Mouse (Mus musculus) cerebellum, postnatal 14 days (tissue): Measurements from ENCODE around the gene Plce1.
"Not testable (repeated sequence)": the region's sequence is repeated elsewhere in the genome, so short reads cannot be mapped to it uniquely, and the experiment has no call there.

ENCODE experiments used
- DNase-seq, 2 experiments: peaks; one replicate each; pipeline ENCODE4 v3.0.0; 2021; ENCODE audit warnings: mixed read lengths in 2 of 2

Plce1 gene

GRCm38 (mm10) chr19:38498233-38498632 lies 17.3 kb downstream of the Plce1 start:
- no peak for DNase-seq

- no peak for DNase-seq
These were observed 23.7 kb downstream of the Plce1 start for GRCm38 (mm10) chr19:38504597-38504996.

- no peak for DNase-seq
These were observed 25.2 kb downstream of the Plce1 start for GRCm38 (mm10) chr19:38506131-38506530.

DNA sequence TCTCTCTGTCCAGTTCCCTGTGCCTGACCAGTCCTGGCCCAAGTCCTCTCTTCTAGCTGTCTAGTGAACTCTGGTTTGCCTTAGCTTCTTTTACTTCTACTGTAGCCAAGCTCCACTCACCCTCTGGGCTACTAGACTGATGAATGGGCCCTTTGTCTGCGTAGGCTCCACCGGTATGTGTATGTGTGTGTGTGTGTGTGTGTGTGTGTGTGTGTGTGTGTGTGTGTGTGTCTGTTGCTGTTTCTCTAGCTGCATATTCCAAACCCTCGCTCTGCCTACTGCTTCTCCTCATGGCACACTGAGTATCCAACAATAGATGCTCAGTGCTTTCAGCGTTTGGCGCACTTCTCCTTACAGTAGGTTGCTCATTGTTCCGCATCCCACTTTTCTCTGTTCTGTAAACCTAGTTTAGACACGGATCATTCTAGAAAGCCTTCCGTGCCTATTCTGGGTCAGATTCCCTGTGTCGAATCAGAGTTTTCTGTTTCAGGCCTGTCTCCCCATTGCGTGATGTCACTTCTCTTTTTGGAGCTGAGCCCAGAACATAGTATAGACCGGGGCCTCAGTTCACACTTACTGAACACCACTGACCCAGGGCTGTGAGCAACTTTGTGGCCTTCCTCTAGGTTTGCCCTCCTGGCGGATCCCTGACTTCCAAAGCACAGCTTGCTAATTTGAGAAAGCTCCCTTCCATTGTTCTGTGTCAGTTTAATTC lies 26.5 kb downstream of the Plce1 start:
- no peak for DNase-seq

GRCm38 (mm10) chr19:38507966-38508625 lies 27.2 kb downstream of the Plce1 start:
- no peak for DNase-seq

GRCm38 (mm10) chr19:38514417-38515184 lies 33.7 kb downstream of the Plce1 start:
- no peak for DNase-seq

DNA sequence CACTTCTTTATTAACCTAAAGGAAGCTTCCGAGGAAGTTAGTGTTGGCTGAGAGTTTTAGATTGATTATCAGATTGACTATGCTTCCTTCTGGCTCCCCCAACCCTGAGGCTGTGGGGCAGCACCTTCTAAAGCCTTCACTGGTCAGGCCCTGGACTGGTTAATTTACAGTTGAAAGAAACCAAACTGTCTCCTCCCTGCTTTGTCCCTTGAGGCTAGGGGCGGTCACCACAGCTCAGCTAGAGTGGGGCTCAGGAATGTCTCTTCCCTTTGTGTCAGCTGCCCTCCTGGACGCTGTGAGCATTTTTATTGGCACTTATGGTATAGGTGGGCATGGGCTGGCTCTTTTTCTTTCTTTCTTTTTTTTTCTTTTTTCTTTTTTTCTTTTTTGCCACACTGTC lies 45.9 kb downstream of the Plce1 start:
- DNase-seq = no peak

DNA sequence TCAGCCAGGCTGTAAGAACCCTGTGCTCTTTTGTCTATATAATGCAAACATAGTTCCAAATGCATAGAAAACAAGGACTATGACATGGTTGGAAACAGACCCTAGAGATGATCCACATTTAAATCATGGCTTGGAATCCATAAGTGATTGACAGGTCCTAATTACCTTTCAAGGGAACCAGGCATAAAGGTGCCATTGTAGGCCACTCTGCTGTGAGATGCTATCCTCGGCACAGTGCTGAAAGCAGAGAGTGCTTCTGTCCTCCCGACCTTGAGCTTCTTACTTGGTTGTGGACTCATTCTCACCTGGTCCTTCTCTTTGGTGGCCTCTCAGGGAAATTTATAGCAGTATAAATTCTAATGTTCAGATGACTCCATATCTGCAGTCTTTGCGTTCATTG lies 46.6 kb downstream of the Plce1 start:
- DNase-seq = no peak

GRCm38 (mm10) chr19:38533230-38533629 lies 52.3 kb downstream of the Plce1 start:
- DNase-seq = no peak

GRCm38 (mm10) chr19:38539338-38539737 lies 58.4 kb downstream of the Plce1 start:
- no peak for DNase-seq

- DNase-seq = no peak
These were observed 59.6 kb downstream of the Plce1 start for GRCm38 (mm10) chr19:38540549-38540948.

- DNase-seq = no peak
These were observed 68.7 kb downstream of the Plce1 start for GRCm38 (mm10) chr19:38549487-38550058.

DNA sequence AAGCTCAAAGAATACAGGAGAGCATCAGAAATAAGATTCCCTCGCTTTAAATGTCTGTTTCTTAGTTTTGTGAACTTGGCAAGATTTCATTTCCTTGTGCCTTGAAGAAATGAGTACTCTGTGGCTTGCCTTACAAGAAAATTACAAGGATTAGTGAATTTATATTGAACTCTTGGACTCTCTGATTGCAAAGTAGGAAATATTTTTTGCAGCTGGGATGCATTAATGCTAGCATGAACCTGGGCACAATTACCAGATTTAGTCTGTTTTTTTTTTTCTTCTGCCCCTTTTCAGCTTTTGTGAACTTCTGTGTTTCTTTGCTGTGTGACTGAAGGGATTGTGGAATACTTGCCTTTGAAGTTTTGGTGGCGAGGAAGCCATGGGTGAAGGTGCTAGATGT lies 72.6 kb downstream of the Plce1 start:
- no peak for DNase-seq

GRCm38 (mm10) chr19:38555399-38555798 lies 74.5 kb downstream of the Plce1 start:
- no peak for DNase-seq

GRCm38 (mm10) chr19:38558816-38559215 lies 77.9 kb downstream of the Plce1 start:
- no peak for DNase-seq

DNA sequence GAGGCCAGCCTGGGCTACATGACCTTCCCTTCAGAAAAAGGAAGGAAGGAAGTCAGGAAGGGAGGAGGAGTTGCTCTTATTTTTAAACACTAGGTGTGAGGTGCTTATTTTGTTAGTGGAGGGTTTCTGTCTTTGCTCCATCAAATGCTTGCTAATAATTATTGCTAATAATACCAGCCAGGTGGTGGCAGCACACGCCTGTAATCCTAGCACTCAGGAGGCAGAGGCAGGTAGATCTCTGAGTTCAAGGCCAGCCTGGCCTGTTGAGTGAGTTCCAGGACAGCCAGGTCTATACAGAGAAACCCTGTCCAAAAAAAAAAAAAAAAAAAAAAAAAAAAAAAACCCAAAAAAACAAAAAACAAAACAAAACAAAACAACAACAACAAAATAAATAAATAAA lies 81.0 kb downstream of the Plce1 start:
- DNase-seq = not testable (repeated sequence)

- no peak for DNase-seq
These were observed 85.2 kb downstream of the Plce1 start for GRCm38 (mm10) chr19:38566156-38566555.

- no peak for DNase-seq
These were observed 85.8 kb downstream of the Plce1 start for GRCm38 (mm10) chr19:38566752-38567151.

DNA sequence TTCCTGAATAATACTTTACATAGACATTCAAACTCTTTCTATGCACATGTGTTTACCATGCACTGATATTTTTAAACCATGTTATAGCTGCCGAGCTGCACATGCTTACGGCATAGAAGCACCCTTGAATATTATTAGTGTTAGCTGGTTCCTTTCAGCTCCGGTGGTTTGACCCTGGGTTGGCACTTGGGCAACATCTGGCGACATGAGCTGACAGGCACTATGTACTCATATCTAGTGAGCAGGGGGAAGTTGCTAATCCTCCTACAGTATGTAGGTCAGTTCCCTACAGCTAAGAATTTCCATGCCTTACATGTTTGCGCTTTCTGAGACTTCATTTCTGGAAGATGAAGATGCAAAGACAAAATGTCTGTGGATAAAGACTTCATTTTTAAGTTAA lies 86.4 kb downstream of the Plce1 start:
- DNase-seq = no peak

GRCm38 (mm10) chr19:38578554-38579146 lies 97.7 kb downstream of the Plce1 start:
- no peak for DNase-seq

GRCm38 (mm10) chr19:38582861-38583260 lies 102.0 kb downstream of the Plce1 start:
- DNase-seq = no peak

GRCm38 (mm10) chr19:38587559-38587958 lies 106.7 kb downstream of the Plce1 start:
- DNase-seq = peak in 1 of 2 experiments; percentile 20

GRCm38 (mm10) chr19:38589466-38589865 lies 108.6 kb downstream of the Plce1 start:
- no peak for DNase-seq
